Mouse (Mus musculus) small intestine, adult 2 months (tissue): ENCODE data around the gene Mrps18a. TPM values are rescaled to one million over a fixed set of nuclear protein-coding genes. Genes with fewer than 3 reads are reported as not detected.

Source experiments
- H3K27ac ChIP-seq: fragments of 200-500 bp; 2 replicates; pipeline ENCODE4 v1.5.1; 2012; ENCODE audit warnings: low read depth, low read length, control low read depth, inconsistent platforms; ENCODE audit not compliant: insufficient read depth
- H3K27me3 ChIP-seq: fragments of 200-500 bp; 2 replicates; pipeline ENCODE4 v1.6.1; 2012; ENCODE audit warnings: mild to moderate bottlenecking, moderate library complexity, low read length, inconsistent platforms; ENCODE audit not compliant: control insufficient read depth, insufficient read depth
- H3K36me3 ChIP-seq: fragments of 200-500 bp; 2 replicates; pipeline ENCODE4 v1.6.1; 2012; ENCODE audit warnings: mild to moderate bottlenecking, low read length, control low read depth, inconsistent platforms; ENCODE audit not compliant: control insufficient read depth, insufficient read depth
- H3K4me1 ChIP-seq: fragments of 200-500 bp; 2 replicates; pipeline ENCODE4 v1.6.1; 2012; ENCODE audit warnings: low read length, inconsistent platforms, mixed read lengths; ENCODE audit not compliant: control insufficient read depth, insufficient read depth, insufficient read length
- H3K4me3 ChIP-seq: fragments of 200-500 bp; 2 replicates; pipeline ENCODE4 v1.5.1; 2012; ENCODE audit warnings: low read depth, mild to moderate bottlenecking, control low read depth, inconsistent platforms, low read length, moderate library complexity
- CTCF ChIP-seq: fragments of 200-500 bp; IDR thresholded peaks from 2 replicates; pipeline ENCODE4 v1.5.1; 2012; ENCODE audit warnings: low read depth, mild to moderate bottlenecking, control low read depth, inconsistent platforms, low read length, moderate library complexity, mixed read lengths; ENCODE audit not compliant: insufficient replicate concordance, insufficient read length; ENCODE audit errors: extremely low read depth
- POLR2A ChIP-seq: fragments of 200-500 bp; IDR thresholded peaks from 2 replicates; pipeline ENCODE4 v1.6.1; 2012; ENCODE audit warnings: low read depth, mild to moderate bottlenecking, control low read depth, inconsistent platforms, low read length, moderate library complexity
- WGBS: fragments of 180-500 bp; shearing (Covaris S2); methylation state at CpG from one replicate; pipeline ENCODE4 v1.1.7; 2018; 5-methylcytosine and 5-hydroxymethylcytosine counted together
- polyA plus RNA-seq: library from polyadenylated mRNA; depleted of rRNA; stranded (reverse); fragments of >200 nt; gene quantifications from 2 replicates; pipeline ENCODE4 v1.2.3, GENCODE M21; 2012

The Mrps18a gene
- polyA plus RNA-seq, 1 experiment, result 19.5 TPM

- TF ChIP-seq CTCF (peak; percentile 36; the same call in 1 of the 2 replicates), POLR2A (peak; percentile 40; the same call in 1 of the 2 replicates)
- under 1% methylated on average over 16 of the region's 16 CpGs for WGBS
- Histone ChIP-seq H3K27me3 (no peaks in the 10 kb centered on the region), H3K27ac (peak overlapping the region; percentile 98), H3K36me3 (peaks cover 13% of the 10 kb centered on the region), H3K4me1 (peaks cover 9% of the 10 kb centered on the region), H3K4me3 (peak overlapping the region; percentile 71)
These were observed 49.4 kb downstream of the Mrps18a start for GRCm38 (mm10) chr17:46160090-46160662.

- no peak for TF ChIP-seq CTCF
- TF ChIP-seq POLR2A, result 0 out of 2 replicates have a peak, but pooled peaks have one; percentile 29
- Histone ChIP-seq H3K27me3 (no peaks in the 10 kb centered on the region), H3K4me3 (peak within 1 kb of the TSS; percentile 97), H3K4me1 (peaks cover 9% of the 10 kb centered on the region), H3K27ac (peak within 1 kb of the TSS; percentile 98), H3K36me3 (peaks cover 18% of the 10 kb centered on the region)
- WGBS, result 1% methylated on average over 23 of the region's 23 CpGs
These were observed 49.9 kb downstream of the Mrps18a start, which contains the start of gene Gtpbp2 for GRCm38 (mm10) chr17:46160686-46161085. Gene Gtpbp2, plus strand, starts transcription at chr17:46161032.

- 1% methylated on average over 19 of the region's 19 CpGs for WGBS
- TF ChIP-seq CTCF (no peak), POLR2A (no peak)
- peaks cover 9% of the 10 kb centered on the region for H3K4me1 ChIP-seq
These were observed 50.4 kb downstream of the Mrps18a start for GRCm38 (mm10) chr17:46161179-46161578.

DNA sequence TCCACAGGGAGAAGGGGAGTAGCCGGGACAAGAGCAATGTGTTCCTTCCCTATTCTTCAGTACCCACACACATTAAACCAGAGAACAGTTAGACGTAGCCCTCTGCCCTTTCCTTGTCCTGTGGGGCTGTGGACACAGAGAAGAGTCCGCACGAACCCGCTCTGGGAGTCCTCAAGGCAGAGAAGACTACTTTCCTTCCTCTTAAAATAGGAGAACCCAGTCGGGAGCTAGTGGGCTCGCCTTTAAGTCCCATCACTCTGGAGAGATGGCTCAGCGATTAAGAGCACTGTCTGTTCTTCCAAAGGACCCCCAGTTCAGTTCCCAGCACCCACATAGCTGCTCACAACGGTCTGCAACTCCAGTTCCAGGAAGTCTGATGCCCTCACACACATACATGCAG lies 50.9 kb downstream of the Mrps18a start:
- H3K27ac ChIP-seq, result peak overlapping the region; percentile 81
- no peak for TF ChIP-seq CTCF
- no peak for TF ChIP-seq POLR2A
- 33% methylated on average over 9 of the region's 9 CpGs for WGBS
- peaks cover 29% of the 10 kb centered on the region for H3K36me3 ChIP-seq
- H3K4me1 ChIP-seq, result peaks cover 9% of the 10 kb centered on the region
- H3K27me3 ChIP-seq, result no peaks in the 10 kb centered on the region
- H3K4me3 ChIP-seq, result peak overlapping the region; percentile 97

More at GRCm38 (mm10) chr17:46161179-46161578, 50.4 kb downstream of the Mrps18a start:
- peak overlapping the region; percentile 81 for H3K27ac ChIP-seq
- peaks cover 23% of the 10 kb centered on the region for H3K36me3 ChIP-seq
- H3K4me3 ChIP-seq, result peak overlapping the region; percentile 97
- H3K27me3 ChIP-seq, result no peaks in the 10 kb centered on the region

DNA sequence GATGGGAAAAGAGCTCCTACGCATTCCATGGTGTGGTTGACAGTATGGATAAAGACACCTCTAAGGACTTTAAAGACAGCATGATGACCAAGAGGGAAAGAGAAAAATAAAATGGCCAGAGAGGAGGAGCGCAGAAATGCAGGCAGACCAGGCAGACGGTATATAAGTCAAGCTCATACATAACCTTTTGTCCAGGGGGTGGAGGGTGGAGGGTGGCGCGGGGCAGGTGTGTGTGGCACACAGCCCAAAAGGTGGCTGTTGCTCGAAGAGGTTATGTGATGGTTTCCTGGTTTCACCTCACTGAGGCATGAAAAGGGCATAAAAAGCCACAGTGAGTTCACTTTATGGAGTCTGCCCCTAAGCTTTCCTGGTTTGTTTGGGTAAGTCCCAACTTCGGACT lies 51.8 kb downstream of the Mrps18a start:
- no peak for TF ChIP-seq POLR2A
- TF ChIP-seq CTCF, result no peak
- Histone ChIP-seq H3K36me3 (peaks cover 37% of the 10 kb centered on the region), H3K4me3 (peak overlapping the region; percentile 50), H3K27ac (peak overlapping the region; percentile 81), H3K27me3 (no peaks in the 10 kb centered on the region), H3K4me1 (peaks cover 9% of the 10 kb centered on the region)
- WGBS, result 25% methylated on average over 7 of the region's 7 CpGs

- TF ChIP-seq CTCF (no peak), POLR2A (no peak)
- Histone ChIP-seq H3K27me3 (no peaks in the 10 kb centered on the region), H3K4me1 (peaks cover 9% of the 10 kb centered on the region), H3K36me3 (peaks cover 41% of the 10 kb centered on the region), H3K27ac (peak overlapping the region; percentile 81), H3K4me3 (peak overlapping the region; percentile 50)
- 9% methylated on average over 9 of the region's 9 CpGs for WGBS
These were observed 52.2 kb downstream of the Mrps18a start for GRCm38 (mm10) chr17:46162951-46163421.

DNA sequence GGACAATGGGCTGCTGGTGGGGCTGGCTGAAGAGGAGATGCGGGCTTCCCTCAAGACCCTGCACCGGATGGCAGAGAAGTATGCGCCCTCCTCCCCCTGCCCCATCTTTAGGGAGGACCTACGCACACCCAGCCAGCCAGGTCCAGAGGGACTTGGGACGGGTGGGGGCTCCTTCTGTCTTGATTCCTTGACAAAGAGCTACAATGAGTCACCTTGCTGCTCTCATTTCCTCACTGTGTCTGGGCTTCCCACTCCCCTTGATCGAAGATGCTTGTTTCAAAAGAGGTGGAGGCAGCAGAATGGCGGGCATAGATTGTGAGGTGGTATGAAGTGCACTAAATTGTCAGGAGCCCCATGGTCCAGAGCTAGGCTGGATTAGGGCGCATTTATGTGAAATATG lies 53.5 kb downstream of the Mrps18a start:
- no peaks in the 10 kb centered on the region for H3K27me3 ChIP-seq
- H3K27ac ChIP-seq, result no peak overlapping the region
- peaks cover 6% of the 10 kb centered on the region; the same call in 1 of the 2 replicates for H3K4me1 ChIP-seq
- H3K4me3 ChIP-seq, result no peak overlapping the region
- WGBS, result 94% methylated on average over 8 of the region's 8 CpGs
- peaks cover 53% of the 10 kb centered on the region for H3K36me3 ChIP-seq
- no peak for TF ChIP-seq POLR2A
- no peak for TF ChIP-seq CTCF
